Mouse (Mus musculus) urinary bladder, postnatal 4 days (tissue): ENCODE measurements at regions not wholly inside any gene's neighbourhood (a gene's known extent, or its start where the extent isn't known, plus 50 kb on each side); places are given as distances from the start of the nearest gene placed in this dataset.
A peak's percentile ranks its signal among the peaks of the same experiment; 100 is the strongest.

Experiments used
- DNase-seq, 2 experiments: peaks; one replicate each; pipeline ENCODE4 v3.0.0; 2021 to 2022; ENCODE audit warnings: low spot score in 2 of 2

GRCm38 (mm10) chr10:117436308-117436874 lies 56.6 kb upstream of the Cpsf6 start:
- DNase-seq, result no peak

- DNase-seq, result no peak
These were observed 55.9 kb upstream of the Cpsf6 start for GRCm38 (mm10) chr10:117435734-117436121.

GRCm38 (mm10) chr10:117434871-117435733 lies 55.3 kb upstream of the Cpsf6 start:
- peak; percentile 78 to 90 for DNase-seq

- no peak for DNase-seq
These were observed 54.6 kb upstream of the Cpsf6 start for GRCm38 (mm10) chr10:117434293-117434842.

- DNase-seq, result no peak
These were observed 53.9 kb upstream of the Cpsf6 start for GRCm38 (mm10) chr10:117433547-117434292.

GRCm38 (mm10) chr10:117432871-117433546 lies 53.2 kb upstream of the Cpsf6 start:
- no peak for DNase-seq

- DNase-seq, result peak in 1 of 2 experiments; percentile 72
These were observed 52.6 kb upstream of the Cpsf6 start for GRCm38 (mm10) chr10:117432415-117432814.

- no peak for DNase-seq
These were observed 52.0 kb upstream of the Cpsf6 start for GRCm38 (mm10) chr10:117431850-117432249.

GRCm38 (mm10) chr10:117431086-117431619 lies 51.3 kb upstream of the Cpsf6 start:
- no peak for DNase-seq

GRCm38 (mm10) chr10:117430224-117430884 lies 50.5 kb upstream of the Cpsf6 start:
- no peak for DNase-seq

- DNase-seq, result no peak
These were observed 49.8 kb upstream of the Cpsf6 start for GRCm38 (mm10) chr10:117429459-117430183.
